Mouse (Mus musculus) liver, embryonic 16.5 days (tissue): ENCODE data around the gene Btbd2. TPM values are rescaled to one million over a fixed set of nuclear protein-coding genes. Genes with fewer than 3 reads are reported as not detected.
A peak's percentile ranks its signal among the peaks of the same experiment; 100 is the strongest.

Source experiments
- ATAC-seq: fragments of 200-750 bp; cut with Nextera tagmentation; 2 replicates; pipeline ENCODE4 v1.8.0; 2017; ENCODE audit warnings: low read depth, mild to moderate bottlenecking, moderate number of reproducible peaks, moderate library complexity
- H3K27ac ChIP-seq: fragments of 300-500 bp; sonication (generic); 2 replicates; pipeline ENCODE4 v1.5.1; 2014; ENCODE audit warnings: mild to moderate bottlenecking, low read length
- H3K27me3 ChIP-seq: fragments of 300-500 bp; sonication (generic); 2 replicates; pipeline ENCODE4 v1.6.1; 2014; ENCODE audit warnings: low read depth, low read length, mixed read lengths; ENCODE audit not compliant: control insufficient read depth, insufficient read depth
- H3K36me3 ChIP-seq: fragments of 300-500 bp; sonication (generic); 2 replicates; pipeline ENCODE4 v1.6.1; 2014; ENCODE audit warnings: mild to moderate bottlenecking; ENCODE audit not compliant: control insufficient read depth, insufficient read depth
- H3K4me1 ChIP-seq: fragments of 300-500 bp; sonication (generic); 2 replicates; pipeline ENCODE4 v1.6.1; 2014; ENCODE audit warnings: low read depth, low read length, mixed read lengths; ENCODE audit not compliant: control insufficient read depth
- H3K4me2 ChIP-seq: fragments of 300-500 bp; sonication (generic); 2 replicates; pipeline ENCODE4 v1.6.1; 2014; ENCODE audit warnings: low read depth, low read length, mixed read lengths
- H3K4me3 ChIP-seq: fragments of 300-500 bp; sonication (generic); 2 replicates; pipeline ENCODE4 v1.5.1; 2014; ENCODE audit warnings: low read depth, mild to moderate bottlenecking, low read length
- H3K9ac ChIP-seq: fragments of 300-500 bp; sonication (generic); 2 replicates; pipeline ENCODE4 v1.6.1; 2014; ENCODE audit warnings: low read depth, low read length
- H3K9me3 ChIP-seq: fragments of 300-500 bp; sonication (generic); replicated peaks from 2 replicates; pipeline ENCODE4 v1.6.1; 2016; ENCODE audit warnings: low read length; ENCODE audit not compliant: control insufficient read depth
- WGBS: fragments of 180-500 bp; shearing (Covaris S2); extraction: QIAGEN DNeasy Blood & Tissue Kit; methylation state at CpG from one replicate; pipeline ENCODE4 v1.1.7; 2014; ENCODE audit not compliant: insufficient replicate concordance; 5-methylcytosine and 5-hydroxymethylcytosine counted together
- microRNA-seq: library from miRNA; unstranded; fragments of <30 nt; microRNA quantifications from one replicate; pipeline ENCODE4, GENCODE M21; 2016
- polyA plus RNA-seq: library from polyadenylated mRNA; unstranded; fragments of >200 nt; fragmentation: Nextera tagmentation; extraction: Ambion mirVana; gene quantifications from 2 replicates; pipeline ENCODE4 v1.2.1, GENCODE M21; 2015

The Btbd2 gene
- polyA plus RNA-seq, 1 experiment from 2014 or later = 5.1 TPM

DNA sequence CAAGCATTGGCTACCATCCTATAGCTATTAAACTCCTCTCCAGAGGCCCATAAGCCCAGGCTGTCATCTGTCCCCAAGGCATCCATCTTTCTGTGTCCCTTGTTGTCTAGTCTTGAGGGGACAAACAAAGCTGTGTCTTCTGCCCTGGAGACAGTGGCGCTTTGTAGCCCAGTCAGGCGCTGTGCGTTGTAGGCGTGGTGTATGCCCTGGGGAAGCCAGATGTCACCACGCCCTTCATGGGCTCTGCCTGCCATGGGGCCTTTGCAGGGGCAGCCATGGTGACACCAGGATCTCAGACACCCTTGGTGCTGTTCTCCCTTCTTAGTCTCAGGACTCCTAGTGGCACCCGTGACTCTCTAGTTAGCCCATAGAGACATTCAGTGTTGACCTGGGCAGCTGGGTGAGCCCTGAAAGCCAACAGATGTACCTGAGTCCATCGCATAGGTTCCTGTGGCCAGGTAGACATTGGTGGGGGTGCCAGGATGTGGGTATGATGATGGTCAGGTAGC is 52.8 kb downstream of the Btbd2 start:
- peak; percentile 76 for ATAC-seq
- WGBS = 48% methylated on average over 7 of the region's 7 CpGs

DNA sequence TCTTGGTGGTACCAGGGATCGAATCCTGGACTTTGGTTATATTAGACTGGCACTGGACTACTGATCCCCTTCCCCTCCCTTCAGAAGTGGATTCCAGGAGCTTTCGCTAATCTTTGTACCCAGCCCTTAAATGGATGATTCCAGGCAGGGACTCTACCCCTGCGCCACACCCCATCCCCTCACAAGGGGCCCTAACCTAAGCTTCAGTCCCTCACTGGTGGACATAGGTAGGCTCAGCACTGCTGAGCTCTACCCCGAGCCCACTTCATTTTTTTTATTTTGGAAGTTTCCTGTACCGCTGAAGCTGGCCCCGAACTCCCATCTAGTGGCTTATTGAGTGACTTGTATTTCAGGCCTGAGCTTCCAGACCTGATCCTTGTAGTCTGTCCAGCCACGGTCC is 53.5 kb downstream of the Btbd2 start:
- WGBS = 18% methylated on average over 7 of the region's 7 CpGs

More for the DNA sequence above, 52.8 kb downstream of the Btbd2 start:
- Histone ChIP-seq H3K4me3 (peak overlapping the region; percentile 70), H3K4me2 (peak overlapping the region; percentile 97), H3K9ac (peak overlapping the region; percentile 76), H3K9me3 (no peaks in the 10 kb centered on the region), H3K27me3 (no peaks in the 10 kb centered on the region), H3K36me3 (peaks cover 23% of the 10 kb centered on the region), H3K4me1 (peaks cover 48% of the 10 kb centered on the region), H3K27ac (peak overlapping the region; percentile 90)

DNA sequence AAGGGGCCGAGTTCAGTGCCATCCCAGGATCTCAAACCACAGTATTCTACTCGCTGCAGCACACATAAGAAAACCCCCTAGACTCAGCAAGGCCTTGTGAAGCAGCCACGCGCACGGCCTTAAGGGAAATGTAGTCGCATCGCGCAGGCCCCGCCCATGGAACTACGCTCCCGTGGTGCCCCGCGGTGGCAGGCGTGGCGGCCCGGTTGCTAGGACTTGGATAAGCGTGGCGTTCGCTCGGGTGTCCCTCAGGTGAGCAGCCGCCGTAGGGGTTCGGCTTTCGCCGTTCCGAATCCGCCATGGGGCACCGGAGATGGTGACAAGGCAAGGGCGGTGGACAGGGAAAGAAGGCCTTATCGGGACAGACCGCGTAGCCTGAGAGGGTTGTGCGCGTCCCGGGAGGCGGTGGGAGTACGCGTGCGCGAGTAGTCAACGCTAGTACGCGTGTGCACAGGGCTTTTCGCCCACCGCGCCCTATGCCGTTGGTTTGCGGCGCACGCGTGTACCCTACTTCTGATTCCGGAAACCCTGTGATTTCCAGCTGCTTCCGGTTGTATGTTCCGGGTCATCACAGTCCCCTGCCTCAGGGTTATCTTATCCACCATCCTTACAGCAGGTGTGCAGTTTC is 54.1 kb downstream of the Btbd2 start, which contains the start of the genes Scamp4 and Adat3:
TSS of gene Scamp4 (plus strand) at position 175 of the 628 bp plus-strand sequence.
TSS of gene Adat3 (plus strand) at position 183 of the 628 bp plus-strand sequence.
- H3K4me2 ChIP-seq = peak within 1 kb of the TSS; percentile 97
- H3K27me3 ChIP-seq = no peaks in the 10 kb centered on the region
- peak within 1 kb of the TSS; percentile 90 for H3K27ac ChIP-seq
- ATAC-seq = peak; percentile 85
- H3K4me3 ChIP-seq = peak within 1 kb of the TSS; percentile 70
- WGBS = under 1% methylated on average over 54 of the region's 54 CpGs
- no peaks in the 10 kb centered on the region for H3K9me3 ChIP-seq
- H3K36me3 ChIP-seq = peaks cover 18% of the 10 kb centered on the region
- peak within 1 kb of the TSS; percentile 76 for H3K9ac ChIP-seq
- H3K4me1 ChIP-seq = peaks cover 58% of the 10 kb centered on the region

More for the DNA sequence above, 53.5 kb downstream of the Btbd2 start:
- peak overlapping the region; percentile 90 for H3K27ac ChIP-seq
- peak overlapping the region; percentile 76 for H3K9ac ChIP-seq
- H3K36me3 ChIP-seq = peaks cover 22% of the 10 kb centered on the region
- peak overlapping the region; percentile 97 for H3K4me2 ChIP-seq
- no peak for ATAC-seq
- H3K27me3 ChIP-seq = no peaks in the 10 kb centered on the region
- H3K4me3 ChIP-seq = peak overlapping the region; percentile 70
- H3K9me3 ChIP-seq = no peaks in the 10 kb centered on the region
- peaks cover 55% of the 10 kb centered on the region for H3K4me1 ChIP-seq

DNA sequence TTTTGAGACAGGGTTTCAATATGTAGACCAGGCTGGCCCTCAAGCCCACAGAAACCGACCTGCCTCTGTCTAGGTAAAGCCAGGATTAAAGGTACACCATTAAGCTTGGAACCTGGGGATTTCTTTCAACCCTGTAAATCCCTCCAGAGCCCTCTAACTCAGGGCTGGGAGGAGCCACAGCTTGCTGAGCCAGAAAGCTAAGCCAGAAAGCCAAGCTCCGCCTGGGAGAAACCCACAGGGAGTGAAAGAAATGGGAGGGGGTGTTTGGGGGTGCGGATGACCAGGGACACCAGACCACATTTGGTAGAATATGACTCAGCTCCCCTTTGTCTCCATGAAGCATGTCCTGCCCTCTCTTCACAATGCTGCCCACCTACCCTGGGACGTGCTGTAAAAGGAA is 60.6 kb downstream of the Btbd2 start:
- H3K27ac ChIP-seq = no peak overlapping the region
- no peaks in the 10 kb centered on the region for H3K36me3 ChIP-seq
- no peaks in the 10 kb centered on the region for H3K9me3 ChIP-seq
- H3K9ac ChIP-seq = no peak overlapping the region
- no peak overlapping the region for H3K4me2 ChIP-seq
- ATAC-seq = no peak
- H3K27me3 ChIP-seq = no peaks in the 10 kb centered on the region
- no peak overlapping the region for H3K4me3 ChIP-seq
- WGBS = 52% methylated on average over 4 of the region's 4 CpGs
- H3K4me1 ChIP-seq = peaks cover 27% of the 10 kb centered on the region

Small RNA genes within 50 kb of the gene (microRNA-seq; reads per million reads assigned to microRNA genes)
- not detected for gene Mir6912

Other genes starting within 250 kb of the Btbd2 start
- gene Tcf3, start 223.4 kb downstream of the Btbd2 start, polyA plus RNA-seq = 39.8 and 44.4 TPM in 2 replicates
- gene Onecut3, start 162.2 kb downstream of the Btbd2 start, polyA plus RNA-seq = 0.02 TPM in 1 of 2 replicates, not detected in the other
- gene Atp8b3, start 117.9 kb downstream of the Btbd2 start, polyA plus RNA-seq = 0.02 TPM in 1 of 2 replicates, not detected in the other
- 10.9 and 12.1 TPM in 2 replicates for gene Rexo1, start 95.5 kb downstream of the Btbd2 start, polyA plus RNA-seq
- gene Klf16, start 79.8 kb downstream of the Btbd2 start, polyA plus RNA-seq = 9.6 and 10.7 TPM in 2 replicates
- gene Abhd17a, start 66.7 kb downstream of the Btbd2 start, polyA plus RNA-seq = 31.4 and 35.9 TPM in 2 replicates
- gene Scamp4, start 54.2 kb downstream of the Btbd2 start, polyA plus RNA-seq = 35.3 and 38.3 TPM in 2 replicates
- 3.2 and 3.7 TPM in 2 replicates for gene Adat3, start 54.2 kb downstream of the Btbd2 start, polyA plus RNA-seq
- gene Gm49322, start 51.0 kb downstream of the Btbd2 start, polyA plus RNA-seq = 1.2 and 1.5 TPM in 2 replicates
- 5.0 and 9.8 TPM in 2 replicates for gene Csnk1g2, start 34.2 kb downstream of the Btbd2 start, polyA plus RNA-seq
- gene Mknk2, start 21.0 kb upstream of the Btbd2 start, polyA plus RNA-seq = 41.5 and 54.4 TPM in 2 replicates
- 26.1 and 27.4 TPM in 2 replicates for gene Mob3a, start 44.9 kb upstream of the Btbd2 start, polyA plus RNA-seq
- gene Izumo4, start 45.1 kb upstream of the Btbd2 start, polyA plus RNA-seq = 9.3 and 10.4 TPM in 2 replicates
- gene Ap3d1, start 85.2 kb upstream of the Btbd2 start, polyA plus RNA-seq = 20.9 and 21.2 TPM in 2 replicates
- 6.0 and 7.5 TPM in 2 replicates for gene Dot1l, start 98.1 kb upstream of the Btbd2 start, polyA plus RNA-seq
- 23.4 and 30.1 TPM in 2 replicates for gene Sf3a2, start 141.1 kb upstream of the Btbd2 start, polyA plus RNA-seq
- gene Plekhj1, start 141.6 kb upstream of the Btbd2 start, polyA plus RNA-seq = 61.4 and 64.7 TPM in 2 replicates
- gene Amh, start 148.2 kb upstream of the Btbd2 start, polyA plus RNA-seq = 0.08 TPM in 1 of 2 replicates, not detected in the other
- gene Jsrp1, start 156.4 kb upstream of the Btbd2 start, polyA plus RNA-seq = 0.54 and 1.2 TPM in 2 replicates
- gene Oaz1, start 169.6 kb upstream of the Btbd2 start, polyA plus RNA-seq = 1,363 and 1,382 TPM in 2 replicates
- gene Lingo3, start 187.0 kb upstream of the Btbd2 start, polyA plus RNA-seq = not detected in 2 replicates
- 92.5 and 108 TPM in 2 replicates for gene Lsm7, start 198.1 kb upstream of the Btbd2 start, polyA plus RNA-seq
- 60.4 and 65.3 TPM in 2 replicates for gene Sppl2b, start 198.2 kb upstream of the Btbd2 start, polyA plus RNA-seq
- gene Tmprss9, start 214.8 kb upstream of the Btbd2 start, polyA plus RNA-seq = 0.04 TPM in 1 of 2 replicates, not detected in the other
- gene Timm13, start 243.9 kb upstream of the Btbd2 start, polyA plus RNA-seq = 151 and 160 TPM in 2 replicates